Mouse (Mus musculus) layer of hippocampus, adult 2 months (tissue): Measurements from ENCODE around the gene Colq. TPM values are rescaled to one million over a fixed set of nuclear protein-coding genes. Genes with fewer than 3 reads are reported as not detected.

Experiments
- DNase-seq, 2 experiments: peaks; one replicate each; pipeline ENCODE4 v3.0.0; 2022; ENCODE audit warnings: low spot score in 2 of 2
- H3K27ac ChIP-seq: fragments of 200-600 bp; 2 replicates; pipeline ENCODE4 v1.8.1; 2022
- H3K4me3 ChIP-seq: fragments of 200-600 bp; 2 replicates; pipeline ENCODE4 v1.8.1; 2022; ENCODE audit warnings: mild to moderate bottlenecking
- CTCF ChIP-seq: fragments of 200-600 bp; conservative IDR thresholded peaks from 2 replicates; pipeline ENCODE4 v1.8.1; 2022; ENCODE audit warnings: antibody characterized with exemption, mild to moderate bottlenecking, moderate library complexity
- total RNA-seq, 2 experiments: library from RNA; stranded (reverse); gene quantifications; 2 replicates each; pipeline ENCODE4 v1.2.3; 2021

The Colq gene
- total RNA-seq, 2 experiments from 2014 or later, result 0.41 TPM; not detected in 1

- TF ChIP-seq CTCF, result no peak
- H3K4me3 ChIP-seq, result no peak overlapping the region
- no peak overlapping the region for H3K27ac ChIP-seq
- DNase-seq, result no peak
Measured at GRCm38 (mm10) chr14:31596408-31596807, 5.3 kb upstream of the Colq start.

GRCm38 (mm10) chr14:31594693-31595092 lies 3.5 kb upstream of the Colq start:
- DNase-seq, result no peak
- TF ChIP-seq CTCF, result no peak
- no peak overlapping the region for H3K4me3 ChIP-seq
- no peak overlapping the region for H3K27ac ChIP-seq

- Histone ChIP-seq H3K4me3 (no peak overlapping the region), H3K27ac (no peak overlapping the region)
- no peak for TF ChIP-seq CTCF
- no peak for DNase-seq
Measured at GRCm38 (mm10) chr14:31593036-31593435, 1.9 kb upstream of the Colq start.

GRCm38 (mm10) chr14:31586451-31586850 lies 4.7 kb downstream of the Colq start:
- DNase-seq, result no peak
- no peak overlapping the region for H3K27ac ChIP-seq
- H3K4me3 ChIP-seq, result no peak overlapping the region
- no peak for TF ChIP-seq CTCF

- H3K4me3 ChIP-seq, result no peak overlapping the region
- no peak for TF ChIP-seq CTCF
- H3K27ac ChIP-seq, result no peak overlapping the region
- DNase-seq, result no peak
Measured at GRCm38 (mm10) chr14:31583082-31583481, 8.1 kb downstream of the Colq start.

- DNase-seq, result no peak
- H3K4me3 ChIP-seq, result no peak overlapping the region
- no peak overlapping the region for H3K27ac ChIP-seq
- TF ChIP-seq CTCF, result no peak
Measured at GRCm38 (mm10) chr14:31577966-31578735, 13.0 kb downstream of the Colq start.

- DNase-seq, result no peak
- no peak for TF ChIP-seq CTCF
- Histone ChIP-seq H3K4me3 (no peak overlapping the region), H3K27ac (no peak overlapping the region)
Measured at GRCm38 (mm10) chr14:31576846-31577697, 14.1 kb downstream of the Colq start.

GRCm38 (mm10) chr14:31575866-31576265 lies 15.3 kb downstream of the Colq start:
- no peak for TF ChIP-seq CTCF
- Histone ChIP-seq H3K4me3 (no peak overlapping the region), H3K27ac (no peak overlapping the region)
- no peak for DNase-seq

GRCm38 (mm10) chr14:31574903-31575665 lies 16.1 kb downstream of the Colq start:
- no peak for DNase-seq
- TF ChIP-seq CTCF, result no peak
- no peak overlapping the region for H3K4me3 ChIP-seq
- no peak overlapping the region for H3K27ac ChIP-seq

- TF ChIP-seq CTCF, result no peak
- DNase-seq, result peak; percentile 38 to 88
- Histone ChIP-seq H3K4me3 (no peak overlapping the region), H3K27ac (0 out of 2 replicates have a peak overlapping the region, but pooled peaks have one; percentile 3)
Measured at GRCm38 (mm10) chr14:31572561-31573175, 18.5 kb downstream of the Colq start.

GRCm38 (mm10) chr14:31571419-31571818 lies 19.7 kb downstream of the Colq start:
- TF ChIP-seq CTCF, result no peak
- Histone ChIP-seq H3K4me3 (no peak overlapping the region), H3K27ac (no peak overlapping the region)
- no peak for DNase-seq

GRCm38 (mm10) chr14:31570131-31570951 lies 20.8 kb downstream of the Colq start:
- H3K4me3 ChIP-seq, result no peak overlapping the region
- TF ChIP-seq CTCF, result no peak
- DNase-seq, result no peak
- no peak overlapping the region for H3K27ac ChIP-seq
